In genomic region chr4:89399277-89399676, GRCm38 (mm10) we compare ENCODE assay signal across 31 mouse cellular contexts.
"Had no signal": no experiment of that assay in that cellular context is flagged by ENCODE, and none has a peak within 500 bp of the region (broad histone marks: within the 10 kb centered on the region; RNA-seq: fewer than 3 reads in every experiment).

No protein-coding gene starts in this region.

- H3K4me3 ChIP-seq: heart, embryonic 12.5 days; heart, embryonic 13.5 days; heart, embryonic 15.5 days; hindbrain, embryonic 10.5 days; hindbrain, embryonic 12.5 days; hindbrain, embryonic 13.5 days; hindbrain, embryonic 15.5 days; intestine, embryonic 15.5 days; kidney, embryonic 15.5 days; layer of hippocampus, adult 2 months; left cerebral cortex, adult 2 months had no signal

- H3K9me3 ChIP-seq: heart, embryonic 12.5 days; heart, embryonic 13.5 days; heart, embryonic 15.5 days; hindbrain, embryonic 10.5 days; hindbrain, embryonic 12.5 days; hindbrain, embryonic 13.5 days; hindbrain, embryonic 15.5 days; intestine, embryonic 15.5 days; kidney, embryonic 15.5 days had no signal

- DNase-seq: heart, postnatal 10 days; heart, postnatal 14 days; heart, postnatal 36 days; heart, postnatal 4 days; kidney, adult 11 months; kidney, adult 18-20 months; kidney, adult 2 months; kidney, adult 8-10 months; kidney, adult 9 months; kidney, postnatal 10 days; kidney, postnatal 14 days; kidney, postnatal 25 days; kidney, postnatal 36 days; kidney, postnatal 4 days; layer of hippocampus, adult 9-11 months; layer of hippocampus, postnatal 36 days had no signal

- H3K27me3 ChIP-seq: heart, embryonic 12.5 days; heart, embryonic 13.5 days; heart, embryonic 15.5 days; hindbrain, embryonic 12.5 days; hindbrain, embryonic 13.5 days; hindbrain, embryonic 15.5 days; intestine, embryonic 15.5 days; kidney, embryonic 15.5 days had no signal

- H3K9ac ChIP-seq: heart, embryonic 12.5 days; heart, embryonic 13.5 days; heart, embryonic 15.5 days; hindbrain, embryonic 12.5 days; hindbrain, embryonic 13.5 days; hindbrain, embryonic 14.5 days; hindbrain, embryonic 15.5 days; intestine, embryonic 15.5 days; kidney, embryonic 15.5 days had no signal

- H3K27ac ChIP-seq: heart, embryonic 13.5 days; heart, embryonic 15.5 days; hindbrain, embryonic 10.5 days; hindbrain, embryonic 12.5 days; hindbrain, embryonic 13.5 days; hindbrain, embryonic 14.5 days; hindbrain, embryonic 15.5 days; hindbrain, postnatal 0 days; intestine, embryonic 15.5 days; kidney, embryonic 15.5 days; kidney, postnatal 0 days; layer of hippocampus, adult 2 months; left cerebral cortex, adult 2 months had no signal

- H3K36me3 ChIP-seq: heart, embryonic 12.5 days; heart, embryonic 13.5 days; heart, embryonic 15.5 days; hindbrain, embryonic 10.5 days; hindbrain, embryonic 12.5 days; hindbrain, embryonic 13.5 days; hindbrain, embryonic 15.5 days; intestine, embryonic 15.5 days; kidney, embryonic 15.5 days had no signal

- H3K4me1 ChIP-seq: heart, embryonic 12.5 days; heart, embryonic 13.5 days; heart, embryonic 15.5 days; hindbrain, embryonic 10.5 days; hindbrain, embryonic 12.5 days; hindbrain, embryonic 13.5 days; hindbrain, embryonic 15.5 days; intestine, embryonic 15.5 days; kidney, embryonic 15.5 days had no signal

- H3K4me2 ChIP-seq: heart, embryonic 11.5 days; heart, embryonic 12.5 days; heart, embryonic 13.5 days; heart, embryonic 15.5 days; hindbrain, embryonic 12.5 days; hindbrain, embryonic 13.5 days; hindbrain, embryonic 14.5 days; hindbrain, embryonic 15.5 days; intestine, embryonic 15.5 days; kidney, embryonic 15.5 days had no signal
